Mouse (Mus musculus) cortical plate, adult 2 months (tissue): ENCODE data around the gene Lipc.

ENCODE experiments used
- CTCF ChIP-seq: fragments of 200-500 bp; IDR thresholded peaks from 2 replicates; pipeline ENCODE4 v1.5.1; 2011; ENCODE audit warnings: mild to moderate bottlenecking, control low read depth, low read length; ENCODE audit not compliant: insufficient read depth; ENCODE audit errors: extremely low read depth
- POLR2A ChIP-seq: fragments of 200-500 bp; IDR thresholded peaks from 2 replicates; pipeline ENCODE4 v1.6.1; 2011; ENCODE audit warnings: mild to moderate bottlenecking, low read length, control low read depth; ENCODE audit not compliant: insufficient read depth; ENCODE audit errors: extremely low read depth

DNA sequence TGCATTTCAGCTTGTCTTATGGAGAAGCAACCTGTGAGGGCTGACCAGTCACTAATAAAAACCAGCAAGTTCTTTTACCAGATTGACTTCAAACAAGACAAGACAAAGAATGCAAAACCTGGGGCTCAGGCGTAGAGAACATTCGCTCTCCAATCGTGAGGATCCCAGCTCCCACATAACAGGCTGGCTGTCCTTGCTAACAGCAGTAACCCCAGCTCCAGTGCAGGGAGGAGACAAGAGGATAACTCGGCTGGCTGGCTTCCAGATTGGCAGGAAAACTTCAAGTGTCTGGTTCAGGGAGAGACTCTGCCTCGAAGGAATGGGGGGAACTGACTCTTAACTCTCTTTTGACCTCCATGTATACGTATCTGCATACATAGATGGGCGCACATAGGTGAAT lies 61.3 kb downstream of the Lipc start:
- TF ChIP-seq POLR2A (no peak), CTCF (no peak)
